Mouse (Mus musculus): ENCODE results near the gene Rin2. TPM values are rescaled to one million over a fixed set of nuclear protein-coding genes. Genes with fewer than 3 reads are reported as not detected.

The Rin2 gene
- total and polyA plus RNA-seq, 2 experiments from 2014 or later, result 9.9 to 12.7 TPM

GRCm38 (mm10) chr2:145699414-145700071 lies 24.5 kb downstream of the Rin2 start:
- Histone ChIP-seq H3K4me3 (ENCODE audit: low read depth, low read length) (no peak overlapping the region), H3K4me1 (ENCODE audit: insufficient read depth) (no peaks in the 10 kb centered on the region), H3K4me2 (ENCODE audit: low read depth) (no peak overlapping the region), H3K27ac (ENCODE audit: low read depth, low read length) (no peak overlapping the region), H3K36me3 (ENCODE audit: insufficient read depth) (no peaks in the 10 kb centered on the region), H3K9ac (no peak overlapping the region), H3K27me3 (ENCODE audit: insufficient read depth, low read length) (no peaks in the 10 kb centered on the region), H3K9me3 (ENCODE audit: low read length) (no peaks in the 10 kb centered on the region)
- peak; percentile 58 for DNase-seq
- peak; percentile 62 for ATAC-seq
- WGBS, result 33% methylated on average over 6 of the region's 6 CpGs
- TF ChIP-seq CTCF (IDR thresholded peaks at IDR 0.05; ENCODE audit: low read depth), result peak; percentile 67

GRCm38 (mm10) chr2:145700237-145700985 lies 25.4 kb downstream of the Rin2 start:
- no peak for ATAC-seq
- TF ChIP-seq CTCF (IDR thresholded peaks at IDR 0.05; ENCODE audit: low read depth), result no peak
- Histone ChIP-seq H3K4me2 (ENCODE audit: low read depth) (no peak overlapping the region), H3K9ac (no peak overlapping the region), H3K4me3 (ENCODE audit: low read depth, low read length) (no peak overlapping the region), H3K27me3 (ENCODE audit: insufficient read depth, low read length) (no peaks in the 10 kb centered on the region), H3K27ac (ENCODE audit: low read depth, low read length) (no peak overlapping the region), H3K4me1 (ENCODE audit: insufficient read depth) (no peaks in the 10 kb centered on the region), H3K9me3 (ENCODE audit: low read length) (no peaks in the 10 kb centered on the region), H3K36me3 (ENCODE audit: insufficient read depth) (no peaks in the 10 kb centered on the region)
- no peak for DNase-seq
- 48% methylated on average over 8 of the region's 8 CpGs for WGBS

- 76% methylated on average over 12 of the region's 12 CpGs for WGBS
- TF ChIP-seq CTCF (IDR thresholded peaks at IDR 0.05; ENCODE audit: low read depth), result no peak
Measured at GRCm38 (mm10) chr2:145701605-145702335, 26.8 kb downstream of the Rin2 start.

GRCm38 (mm10) chr2:145704738-145705137 lies 29.7 kb downstream of the Rin2 start:
- Histone ChIP-seq H3K27ac (ENCODE audit: low read depth, low read length) (no peak overlapping the region), H3K4me1 (ENCODE audit: insufficient read depth) (no peaks in the 10 kb centered on the region), H3K36me3 (ENCODE audit: insufficient read depth) (no peaks in the 10 kb centered on the region), H3K4me2 (ENCODE audit: low read depth) (no peak overlapping the region), H3K4me3 (ENCODE audit: low read depth, low read length) (no peak overlapping the region), H3K9me3 (ENCODE audit: low read length) (no peaks in the 10 kb centered on the region), H3K27me3 (ENCODE audit: insufficient read depth, low read length) (no peaks in the 10 kb centered on the region), H3K9ac (no peak overlapping the region)
- ATAC-seq (no peak), DNase-seq (no peak)
- TF ChIP-seq CTCF (IDR thresholded peaks at IDR 0.05; ENCODE audit: low read depth), result no peak
- 85% methylated on average over 7 of the region's 7 CpGs for WGBS

More at GRCm38 (mm10) chr2:145701605-145702335, 26.8 kb downstream of the Rin2 start:
- Histone ChIP-seq H3K4me1 (ENCODE audit: insufficient read depth) (no peaks in the 10 kb centered on the region), H3K4me2 (ENCODE audit: low read depth) (no peak overlapping the region), H3K36me3 (ENCODE audit: insufficient read depth) (no peaks in the 10 kb centered on the region), H3K27me3 (ENCODE audit: insufficient read depth, low read length) (no peaks in the 10 kb centered on the region), H3K9me3 (ENCODE audit: low read length) (no peaks in the 10 kb centered on the region), H3K9ac (no peak overlapping the region), H3K27ac (ENCODE audit: low read depth, low read length) (no peak overlapping the region), H3K4me3 (ENCODE audit: low read depth, low read length) (no peak overlapping the region)
- DNase-seq (no peak), ATAC-seq (no peak)

- H3K4me1 ChIP-seq (ENCODE audit: insufficient read depth), result no peaks in the 10 kb centered on the region
- TF ChIP-seq CTCF (IDR thresholded peaks at IDR 0.05; ENCODE audit: low read depth), result no peak
- no peak for DNase-seq
- H3K4me2 ChIP-seq (ENCODE audit: low read depth), result no peak overlapping the region
- no peak overlapping the region for H3K9ac ChIP-seq
- H3K36me3 ChIP-seq (ENCODE audit: insufficient read depth), result no peaks in the 10 kb centered on the region
- ATAC-seq, result no peak
- H3K27me3 ChIP-seq (ENCODE audit: insufficient read depth, low read length), result no peaks in the 10 kb centered on the region
- WGBS, result 86% methylated on average over 11 of the region's 11 CpGs
- no peak overlapping the region for H3K27ac ChIP-seq (ENCODE audit: low read depth, low read length)
- H3K4me3 ChIP-seq (ENCODE audit: low read depth, low read length), result no peak overlapping the region
- H3K9me3 ChIP-seq (ENCODE audit: low read length), result no peaks in the 10 kb centered on the region
Measured at GRCm38 (mm10) chr2:145709727-145710389, 34.8 kb downstream of the Rin2 start.

- no peaks in the 10 kb centered on the region for H3K36me3 ChIP-seq (ENCODE audit: insufficient read depth)
- H3K27ac ChIP-seq (ENCODE audit: low read depth, low read length), result no peak overlapping the region
- H3K4me3 ChIP-seq (ENCODE audit: low read depth, low read length), result no peak overlapping the region
- ATAC-seq (no peak), DNase-seq (no peak)
- H3K27me3 ChIP-seq (ENCODE audit: insufficient read depth, low read length), result no peaks in the 10 kb centered on the region
- H3K9ac ChIP-seq, result no peak overlapping the region
- no peak for TF ChIP-seq CTCF (IDR thresholded peaks at IDR 0.05; ENCODE audit: low read depth)
- no peak overlapping the region for H3K4me2 ChIP-seq (ENCODE audit: low read depth)
- no peaks in the 10 kb centered on the region for H3K4me1 ChIP-seq (ENCODE audit: insufficient read depth)
- 79% methylated on average over 3 of the region's 3 CpGs for WGBS
- no peaks in the 10 kb centered on the region for H3K9me3 ChIP-seq (ENCODE audit: low read length)
Measured at GRCm38 (mm10) chr2:145711512-145711911, 36.5 kb downstream of the Rin2 start.

Measured in forebrain, postnatal 0 days (tissue).